Mouse (Mus musculus) small intestine, adult 2 months (tissue): ENCODE measurements at regions not wholly inside any gene's neighbourhood (a gene's known extent, or its start where the extent isn't known, plus 50 kb on each side); places are given as distances from the start of the nearest gene placed in this dataset.

Source experiments
- CTCF ChIP-seq: fragments of 200-500 bp; IDR thresholded peaks from 2 replicates; pipeline ENCODE4 v1.5.1; 2012; ENCODE audit warnings: low read depth, mild to moderate bottlenecking, control low read depth, inconsistent platforms, low read length, moderate library complexity, mixed read lengths; ENCODE audit not compliant: insufficient replicate concordance, insufficient read length; ENCODE audit errors: extremely low read depth
- POLR2A ChIP-seq: fragments of 200-500 bp; IDR thresholded peaks from 2 replicates; pipeline ENCODE4 v1.6.1; 2012; ENCODE audit warnings: low read depth, mild to moderate bottlenecking, control low read depth, inconsistent platforms, low read length, moderate library complexity

DNA sequence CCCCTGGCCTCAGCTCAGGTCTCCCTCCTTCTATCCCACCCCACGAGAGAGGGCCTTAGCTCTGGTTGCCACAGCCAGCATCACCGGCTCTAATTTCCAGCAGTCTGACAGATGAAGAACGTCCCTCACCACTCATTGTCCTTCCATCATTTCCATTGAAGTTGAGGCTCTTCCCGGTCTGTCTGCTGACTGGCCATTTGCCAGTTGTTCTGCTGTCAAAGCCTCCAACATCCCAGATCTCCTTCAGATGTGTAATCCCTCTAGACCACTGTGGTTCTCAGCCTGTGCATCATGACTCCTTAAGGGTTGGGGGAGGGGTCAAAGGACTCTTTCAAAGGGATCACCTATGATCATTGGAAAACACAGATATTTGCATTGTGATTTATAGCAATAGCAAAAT lies 181.6 kb downstream of the Rplp1 start:
- no peak for TF ChIP-seq POLR2A
- TF ChIP-seq CTCF: no peak
